ENCODE assay signal across 11 mouse cellular contexts in the genomic region with DNA sequence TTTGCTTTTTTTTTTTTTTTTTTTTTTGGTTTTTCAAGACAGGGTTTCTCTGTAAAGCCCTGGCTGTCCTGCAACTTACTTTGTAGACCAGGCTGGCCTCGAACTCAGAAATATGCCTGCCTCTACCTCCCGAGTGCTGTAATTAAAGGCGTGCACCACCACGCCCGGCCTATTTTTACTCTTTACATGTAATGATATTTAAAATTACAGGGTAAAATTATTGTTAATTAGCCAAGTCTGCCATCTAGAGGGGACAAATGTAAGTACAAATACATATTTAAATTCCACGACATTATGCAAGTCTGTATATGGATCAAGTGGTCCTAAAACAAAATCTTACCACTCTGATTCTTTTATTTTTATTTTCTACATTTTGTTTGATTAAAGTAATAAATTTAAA. TPM values are rescaled to one million over a fixed set of nuclear protein-coding genes. Genes with fewer than 3 reads are reported as not detected.
DNase-seq lines count a peak whose midpoint lies in the region; ATAC-seq and TF ChIP-seq lines count a peak whose summit lies in the region.
"Had no signal": no experiment of that assay in that cellular context is flagged by ENCODE, and none has a peak within 500 bp of the region (broad histone marks: within the 10 kb centered on the region; RNA-seq: fewer than 3 reads in every experiment).

No protein-coding gene starts in this region.

- peak; percentile 66 for DNase-seq in hindbrain, embryonic 14.5 days (ENCODE audit: low spot score)
- peak; percentile 23 for DNase-seq in thymus, postnatal 4 days
- no peak for DNase-seq in thymus, adult 2 months
- peak; percentile 38 for DNase-seq in telencephalon, adult 2 months (ENCODE audit: low read depth, low spot score)
- no peak for DNase-seq in gastrocnemius, postnatal 25 days
- DNase-seq: adrenal gland, postnatal 25 days had no signal

- TF ChIP-seq POLR2A in thymus, adult 2 months (IDR thresholded peaks at IDR 0.05; ENCODE audit: control insufficient read depth, extremely low read depth, insufficient read depth, low read length, poor library complexity): no peak

- no peak for TF ChIP-seq CTCF in thymus, adult 2 months (IDR thresholded peaks at IDR 0.05; ENCODE audit: borderline replicate concordance, control insufficient read depth, extremely low read depth, insufficient read depth, low read length, poor library complexity)

- no peaks in the 10 kb centered on the region for H3K27me3 ChIP-seq in hindbrain, embryonic 14.5 days (ENCODE audit: control insufficient read depth, insufficient read depth, low read length)
- H3K27me3 ChIP-seq in hindbrain, embryonic 16.5 days (replicated peaks; ENCODE audit: control insufficient read depth, insufficient read depth, low read length): no peaks in the 10 kb centered on the region
- no peaks in the 10 kb centered on the region for H3K27me3 ChIP-seq in thymus, adult 2 months (ENCODE audit: control insufficient read depth, insufficient read depth, low read length)
- H3K27me3 ChIP-seq in forebrain, embryonic 16.5 days (replicated peaks; ENCODE audit: control insufficient read depth, insufficient read depth, low read length): no peaks in the 10 kb centered on the region
- H3K27me3 ChIP-seq: stomach, embryonic 15.5 days had no signal

- WGBS in hindbrain, embryonic 14.5 days: 83% methylated on average over 6 of the region's 6 CpGs
- 67% methylated on average over 6 of the region's 6 CpGs for WGBS in hindbrain, embryonic 16.5 days
- 45% methylated on average over 6 of the region's 6 CpGs for WGBS in thymus, adult 2 months
- WGBS in forebrain, embryonic 16.5 days: 70% methylated on average over 6 of the region's 6 CpGs

- ATAC-seq in hindbrain, embryonic 14.5 days (ENCODE audit: low FRiP score): no peak
- ATAC-seq in hindbrain, embryonic 16.5 days: no peak
- ATAC-seq in erythroblast, adult 5-6 weeks (replicated peaks; ENCODE audit: low FRiP score, poor library complexity, severe bottlenecking): peak; percentile 79
- ATAC-seq in forebrain, embryonic 16.5 days: no peak

- H3K4me1 ChIP-seq in hindbrain, embryonic 14.5 days (replicated peaks; ENCODE audit: control insufficient read depth, insufficient read depth, low read length): no peaks in the 10 kb centered on the region
- no peaks in the 10 kb centered on the region for H3K4me1 ChIP-seq in hindbrain, embryonic 16.5 days (ENCODE audit: control insufficient read depth, insufficient read depth, low read depth, low read length)
- H3K4me1 ChIP-seq in thymus, adult 2 months (replicated peaks; ENCODE audit: control insufficient read depth, insufficient read depth, low read length): 0 out of 2 replicates have a peak, but pooled peaks cover 2% of the 10 kb centered on the region
- no peaks in the 10 kb centered on the region for H3K4me1 ChIP-seq in forebrain, embryonic 16.5 days (replicated peaks; ENCODE audit: control insufficient read depth, insufficient read depth, low read length)
- H3K4me1 ChIP-seq: stomach, embryonic 15.5 days had no signal

- H3K9me3 ChIP-seq in hindbrain, embryonic 14.5 days (ENCODE audit: control insufficient read depth, low read length): no peaks in the 10 kb centered on the region
- no peaks in the 10 kb centered on the region for H3K9me3 ChIP-seq in hindbrain, embryonic 16.5 days (ENCODE audit: control insufficient read depth, low read length)
- no peaks in the 10 kb centered on the region for H3K9me3 ChIP-seq in forebrain, embryonic 16.5 days (ENCODE audit: control insufficient read depth, low read length)
- H3K9me3 ChIP-seq: stomach, embryonic 15.5 days had no signal

- peaks cover 78% of the 10 kb centered on the region for H3K36me3 ChIP-seq in hindbrain, embryonic 14.5 days (replicated peaks; ENCODE audit: control insufficient read depth, insufficient read depth)
- peaks cover 26% of the 10 kb centered on the region for H3K36me3 ChIP-seq in hindbrain, embryonic 16.5 days (ENCODE audit: control insufficient read depth, insufficient read depth, low read length)
- peaks cover 42% of the 10 kb centered on the region for H3K36me3 ChIP-seq in thymus, adult 2 months (ENCODE audit: control insufficient read depth, insufficient read depth, low read length)
- peaks cover 10% of the 10 kb centered on the region for H3K36me3 ChIP-seq in forebrain, embryonic 16.5 days (ENCODE audit: control insufficient read depth, insufficient read depth)

- no peak overlapping the region for H3K9ac ChIP-seq in hindbrain, embryonic 14.5 days
- H3K9ac ChIP-seq in hindbrain, embryonic 16.5 days (ENCODE audit: low read depth, low read length): no peak overlapping the region
- no peak overlapping the region for H3K9ac ChIP-seq in forebrain, embryonic 16.5 days (replicated peaks; ENCODE audit: low read depth, low read length)
- H3K9ac ChIP-seq: stomach, embryonic 15.5 days had no signal

- no peak overlapping the region for H3K27ac ChIP-seq in hindbrain, embryonic 14.5 days
- no peak overlapping the region for H3K27ac ChIP-seq in hindbrain, embryonic 16.5 days (ENCODE audit: low read depth, low read length)
- H3K27ac ChIP-seq in thymus, adult 2 months (ENCODE audit: control insufficient read depth, insufficient read depth, low read length): no peak overlapping the region
- no peak overlapping the region for H3K27ac ChIP-seq in forebrain, embryonic 16.5 days (ENCODE audit: low read length)
- H3K27ac ChIP-seq: stomach, embryonic 15.5 days had no signal

- no peak overlapping the region for H3K4me3 ChIP-seq in hindbrain, embryonic 14.5 days (replicated peaks; ENCODE audit: low read length)
- H3K4me3 ChIP-seq in hindbrain, embryonic 16.5 days (ENCODE audit: low read length): no peak overlapping the region
- H3K4me3 ChIP-seq in thymus, adult 2 months (ENCODE audit: control insufficient read depth, insufficient read depth, low read length): no peak overlapping the region
- H3K4me3 ChIP-seq in forebrain, embryonic 16.5 days (replicated peaks; ENCODE audit: low read length): no peak overlapping the region
- H3K4me3 ChIP-seq: myocyte; stomach, embryonic 15.5 days had no signal

- H3K4me2 ChIP-seq in hindbrain, embryonic 14.5 days (replicated peaks): no peak overlapping the region
- no peak overlapping the region for H3K4me2 ChIP-seq in hindbrain, embryonic 16.5 days (ENCODE audit: low read length)
- H3K4me2 ChIP-seq in forebrain, embryonic 16.5 days (ENCODE audit: low read length): no peak overlapping the region
- H3K4me2 ChIP-seq: stomach, embryonic 15.5 days had no signal

RNA-seq across cellular contexts. Expression of gene Atad1, which starts 49.9 kb away (rescaled TPM):
- 128 and 144 TPM in 2 replicates for polyA plus RNA-seq in hindbrain, embryonic 14.5 days (2014; fragmentation: Nextera tagmentation; extraction: Ambion mirVana)
- 114 and 123 TPM in 2 replicates for polyA plus RNA-seq in hindbrain, embryonic 16.5 days (2015; fragmentation: Nextera tagmentation; extraction: Ambion mirVana)
- polyA plus RNA-seq in thymus, adult 2 months (2012; rRNA removed): 13.6 and 17.7 TPM in 2 replicates
- 16.3 and 25.7 TPM in 2 replicates for total RNA-seq in erythroblast, adult 5-6 weeks (2015; ENCODE audit: low replicate concordance)
- total RNA-seq in erythroblast, adult 5-6 weeks (2017; ENCODE audit: low replicate concordance): 11.6 and 19.2 TPM in 2 replicates
- 10 to 100 TPM; 47.3 to 65.2 TPM for total RNA-seq in gastrocnemius, postnatal 25 days (2021)
- polyA plus RNA-seq in forebrain, embryonic 16.5 days (2015; fragmentation: Nextera tagmentation; extraction: Ambion mirVana): 123 and 129 TPM in 2 replicates

Comparison
In these comparisons a context has a peak if more than half of its experiments do, and no peak if none do; other contexts are left out.
1. DNase-seq: peak in hindbrain, embryonic 14.5 days (single experiment), thymus, postnatal 4 days (single experiment) and telencephalon, adult 2 months (single experiment); none in thymus, adult 2 months (single experiment) and gastrocnemius, postnatal 25 days (single experiment).